Mouse (Mus musculus) adrenal gland, postnatal 25 days (tissue): ENCODE measurements around the gene Rad23b. TPM values are rescaled to one million over a fixed set of nuclear protein-coding genes. Genes with fewer than 3 reads are reported as not detected.
"Not testable (repeated sequence)": the region's sequence is repeated elsewhere in the genome, so short reads cannot be mapped to it uniquely, and the experiment has no call there.

ENCODE experiments used
- DNase-seq: peaks from one replicate; pipeline ENCODE4 v3.0.0; 2021; ENCODE audit warnings: mixed read lengths
- long read RNA-seq: library from polyadenylated mRNA; stranded (forward); transcript quantifications from one replicate; pipeline ENCODE4 v2.0.0, GENCODE M21; 2021
- total RNA-seq: library from RNA; stranded (reverse); gene quantifications from 2 replicates; pipeline ENCODE4 v1.2.3, GENCODE M21; 2021

Gene Rad23b
- 123 and 152 TPM in 2 replicates for total RNA-seq
- long read RNA-seq, transcript Rad23b-201 (10 exons, 3,810 nt): major isoform, 26 of 40 reads
- long read RNA-seq, partial matches to known transcripts: 4 of 40 reads
- long read RNA-seq, other reads (novel, unspliced or antisense): 10 of 40 reads

DNA sequence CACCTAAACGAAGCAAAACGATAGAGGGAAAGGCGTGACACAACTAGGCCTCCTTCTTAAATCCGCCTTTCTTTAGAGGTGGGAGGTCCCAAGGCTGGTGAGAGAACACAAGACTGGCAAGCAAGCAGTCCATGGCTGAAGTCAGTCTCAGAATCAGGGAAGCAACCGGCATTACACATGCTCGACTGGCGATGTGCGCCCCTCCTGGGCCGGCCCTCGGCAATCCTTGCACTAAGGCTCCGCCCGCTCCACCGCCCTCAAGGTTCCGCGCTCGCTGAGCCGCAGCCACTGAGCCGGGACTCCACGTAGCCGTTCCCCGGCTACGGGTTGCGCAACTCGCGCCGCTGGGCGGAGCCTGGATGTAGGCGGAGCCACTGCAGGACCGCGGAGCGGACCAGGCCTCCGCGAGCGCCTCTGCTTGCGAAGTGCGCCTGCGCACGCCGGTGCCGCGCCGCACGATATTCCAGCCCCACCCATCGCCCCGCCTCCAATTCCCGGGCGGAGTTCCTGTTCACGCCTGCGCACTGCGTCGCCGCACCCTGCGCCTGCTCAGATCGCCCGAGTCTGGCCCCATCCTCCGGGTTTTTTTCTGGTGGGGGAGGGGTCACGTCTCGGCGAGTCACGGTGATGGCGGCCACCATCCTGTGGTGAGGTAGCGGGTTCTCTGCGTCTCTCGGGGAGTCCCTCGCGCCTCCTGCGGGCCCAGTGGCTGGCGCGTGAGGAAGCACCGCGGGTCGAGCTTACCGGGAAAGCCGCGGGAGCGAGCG, at the start of gene Rad23b:
Gene Rad23b (plus strand): TSS at position 592 of the 767 bp plus-strand sequence.
- peak; percentile 100 for DNase-seq

DNA sequence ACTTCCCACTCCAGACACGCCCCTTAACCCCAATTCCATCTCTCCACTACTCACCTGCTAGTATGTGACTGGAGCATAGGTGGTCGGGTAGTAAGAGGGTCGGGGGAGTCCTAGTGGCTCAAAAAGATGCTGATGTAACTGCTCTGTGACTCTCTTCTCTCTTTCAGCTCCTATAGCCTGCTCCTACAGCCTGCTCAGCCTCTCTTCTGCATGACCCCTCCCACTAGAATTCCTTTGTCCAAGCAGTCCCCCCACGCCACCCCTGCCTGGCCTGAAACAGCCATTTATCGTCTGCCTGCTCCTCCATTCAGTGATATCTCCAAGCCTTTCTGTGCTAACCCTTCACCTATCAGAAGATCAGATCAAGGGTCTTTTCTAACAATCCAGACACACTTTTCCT, 45.7 kb upstream of the Rad23b start:
- DNase-seq: no peak

DNA sequence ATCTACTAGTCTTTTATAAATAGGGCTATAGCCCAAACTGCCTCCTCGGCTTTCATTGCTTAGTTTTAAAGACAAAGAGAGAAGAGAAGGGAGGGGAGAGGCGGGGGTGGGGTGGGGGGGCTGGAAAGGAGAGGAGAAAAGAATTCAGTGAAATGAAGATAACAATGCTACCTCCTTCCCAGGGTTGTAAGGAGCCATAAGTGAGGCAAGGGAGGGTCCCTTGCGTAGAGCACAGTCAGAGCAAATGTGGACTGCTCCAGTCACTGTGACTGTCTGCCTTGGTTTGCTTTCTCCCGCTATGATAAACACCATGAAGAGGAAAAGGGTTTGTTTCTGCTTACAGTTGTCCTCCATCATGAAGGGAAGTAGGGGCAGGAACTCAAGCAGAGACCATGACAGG, 43.2 kb upstream of the Rad23b start:
- no peak for DNase-seq

DNA sequence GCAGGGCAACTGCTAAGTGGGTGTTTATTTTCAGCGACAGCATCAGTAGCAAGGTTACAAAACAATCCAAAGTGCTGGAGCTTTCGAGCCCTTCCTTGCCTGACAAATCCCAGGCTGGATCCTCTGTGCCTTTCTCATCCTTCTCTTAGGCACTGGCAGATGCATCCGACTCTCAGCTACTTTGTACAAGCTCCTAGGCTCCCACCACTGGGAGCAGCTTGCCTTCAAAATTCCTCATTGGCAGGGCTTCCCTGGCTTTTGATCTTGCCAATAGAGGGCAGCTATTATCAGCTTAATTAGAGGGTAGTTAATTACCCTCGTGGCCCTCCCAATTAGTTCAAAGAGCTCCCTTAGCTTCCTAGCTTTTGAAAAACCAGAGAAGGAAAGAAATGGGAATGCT, 33.1 kb upstream of the Rad23b start:
- DNase-seq: no peak

DNA sequence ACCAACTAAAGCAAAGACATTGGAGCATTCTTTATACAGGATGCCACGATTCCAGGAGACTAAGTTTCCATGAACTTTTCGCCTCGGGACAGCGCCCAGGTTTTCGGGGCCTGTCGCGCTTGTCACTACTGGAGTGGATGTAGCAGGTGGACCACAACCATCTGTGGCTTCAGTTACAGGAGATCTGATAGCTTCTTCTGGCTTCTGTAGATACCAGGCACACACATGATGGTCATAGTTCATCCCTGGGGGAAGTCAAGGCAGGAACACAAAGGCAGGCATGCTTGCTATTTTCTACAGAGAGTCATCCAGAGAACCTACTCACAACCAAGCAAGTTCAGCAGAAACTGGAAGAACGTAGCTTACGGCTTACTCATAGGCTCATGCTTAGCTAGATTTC, 31.5 kb upstream of the Rad23b start:
- DNase-seq: not testable (repeated sequence)

DNA sequence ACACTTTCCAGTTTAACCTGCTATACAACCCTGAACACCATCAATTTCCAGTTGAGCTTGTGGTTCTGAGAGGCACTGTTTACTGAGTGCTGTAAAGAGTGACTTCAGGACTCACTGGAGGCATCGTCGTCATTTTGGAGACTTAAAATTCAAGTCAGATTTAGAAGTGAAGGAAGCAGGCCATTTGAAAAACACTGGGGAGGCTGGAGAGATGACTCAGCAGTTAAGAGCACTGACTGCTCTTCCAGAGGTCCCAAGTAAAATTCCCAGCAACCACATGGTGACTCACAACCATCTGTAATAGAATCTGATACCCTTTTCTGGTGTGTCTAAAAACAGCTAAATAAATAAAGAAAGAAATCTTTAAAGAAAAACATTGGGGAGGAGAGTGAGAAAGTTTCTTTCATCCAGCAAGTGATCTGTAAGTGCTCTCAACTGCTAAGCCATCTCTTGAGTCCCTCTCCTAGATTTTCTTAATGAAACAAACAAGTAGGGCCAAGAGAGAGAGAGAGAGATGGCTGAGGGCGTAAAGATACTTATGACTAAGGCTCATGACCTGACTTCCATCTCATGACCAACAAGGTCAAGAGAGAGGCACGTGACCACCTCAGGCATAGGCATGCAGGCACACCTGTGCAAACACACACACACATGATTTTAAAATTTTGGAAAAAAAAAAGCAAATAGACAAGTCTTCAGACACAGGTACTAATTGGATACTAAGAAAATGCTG, 23.9 kb upstream of the Rad23b start:
- DNase-seq: no peak

DNA sequence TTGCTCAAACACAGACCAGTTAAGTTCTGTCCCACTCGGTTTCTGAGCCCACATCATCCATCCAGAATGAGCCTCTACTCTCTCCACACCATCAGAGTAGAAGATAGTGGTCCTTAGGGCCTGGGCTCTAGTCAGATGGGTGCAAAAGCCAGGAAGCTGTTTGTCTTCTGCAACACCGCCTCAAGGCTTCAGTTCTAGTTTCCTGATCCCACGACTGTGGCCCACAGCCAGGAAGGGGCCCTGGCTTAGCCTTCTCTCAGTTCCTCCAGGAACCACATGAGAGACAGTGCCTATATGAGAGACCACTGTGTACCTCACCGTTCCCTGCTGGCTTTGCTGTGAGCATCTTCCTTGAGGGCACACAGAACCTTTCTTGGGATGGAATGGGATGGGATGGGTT, 22.3 kb upstream of the Rad23b start:
- DNase-seq: no peak

DNA sequence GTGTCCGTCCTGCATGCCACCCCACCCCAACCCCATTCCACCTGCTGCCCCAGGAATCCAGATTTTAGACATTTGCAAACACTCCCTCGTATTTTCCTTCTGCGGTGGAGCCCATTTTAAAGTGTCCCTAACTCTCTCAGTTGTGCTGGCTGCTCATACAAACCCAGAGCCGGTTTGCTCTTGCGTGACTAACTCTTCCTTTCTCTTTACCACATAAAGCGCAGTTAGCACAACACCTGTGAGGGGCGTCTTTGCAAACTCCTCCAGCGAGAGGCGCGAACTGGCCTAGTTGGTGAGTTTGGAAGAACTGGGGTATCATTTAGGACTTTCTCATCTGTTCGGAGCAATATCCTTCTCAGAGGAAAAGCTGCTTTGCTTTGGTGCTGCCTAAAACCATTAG, 21.4 kb upstream of the Rad23b start:
- DNase-seq: no peak

DNA sequence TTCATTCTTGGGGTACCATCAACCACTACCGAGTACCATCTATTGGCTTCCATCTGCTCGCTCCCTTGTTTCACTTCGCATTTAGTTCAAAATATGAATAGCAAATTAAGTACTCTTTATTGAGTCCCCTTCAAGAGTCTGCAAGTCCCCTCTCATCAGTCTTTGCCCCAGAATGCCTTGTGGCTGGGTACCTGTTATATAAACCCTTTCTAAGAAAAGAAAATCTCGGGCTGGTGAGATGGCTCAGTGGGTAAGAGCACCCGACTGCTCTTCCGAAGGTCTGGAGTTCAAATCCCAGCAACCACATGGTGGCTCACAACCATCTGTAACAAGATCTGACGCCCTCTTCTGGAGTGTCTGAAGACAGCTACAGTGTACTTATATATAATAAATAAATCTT, 20.9 kb upstream of the Rad23b start:
- not testable (repeated sequence) for DNase-seq

DNA sequence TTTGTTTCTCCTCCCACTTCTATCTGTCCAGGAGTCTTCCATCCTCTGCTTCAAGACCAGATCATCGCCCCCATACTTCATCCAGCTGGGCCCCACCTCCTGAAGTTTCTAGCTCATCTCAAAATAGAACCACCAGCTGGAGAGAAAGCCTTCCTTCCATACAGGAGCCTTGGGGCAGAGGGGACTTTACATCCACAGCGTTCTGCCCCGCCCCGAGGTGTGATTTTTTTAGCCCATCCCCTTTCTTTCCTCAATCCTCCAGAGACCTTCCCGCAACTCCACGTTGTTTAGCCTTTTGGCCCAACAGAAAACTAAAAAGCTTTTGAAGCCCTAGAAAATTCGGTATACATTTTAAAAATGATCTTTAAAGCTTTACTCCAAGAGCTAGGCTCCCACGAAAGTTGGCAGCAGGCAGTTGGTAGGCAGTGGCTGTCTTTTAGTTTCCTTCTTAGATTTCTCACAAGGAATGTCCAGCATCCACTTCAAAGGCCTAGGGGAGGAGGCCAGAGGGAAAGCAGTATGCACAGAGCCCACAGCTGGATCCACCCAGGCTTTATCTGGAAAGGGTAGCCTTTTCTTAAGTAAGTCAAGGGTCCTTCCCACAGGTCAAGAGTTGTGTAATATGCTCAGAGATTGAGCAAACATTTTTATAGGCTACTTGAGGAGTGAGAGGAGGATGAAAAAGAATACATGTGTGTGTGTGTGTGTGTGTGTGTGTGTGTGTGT, 20.1 kb upstream of the Rad23b start:
- DNase-seq: no peak

DNA sequence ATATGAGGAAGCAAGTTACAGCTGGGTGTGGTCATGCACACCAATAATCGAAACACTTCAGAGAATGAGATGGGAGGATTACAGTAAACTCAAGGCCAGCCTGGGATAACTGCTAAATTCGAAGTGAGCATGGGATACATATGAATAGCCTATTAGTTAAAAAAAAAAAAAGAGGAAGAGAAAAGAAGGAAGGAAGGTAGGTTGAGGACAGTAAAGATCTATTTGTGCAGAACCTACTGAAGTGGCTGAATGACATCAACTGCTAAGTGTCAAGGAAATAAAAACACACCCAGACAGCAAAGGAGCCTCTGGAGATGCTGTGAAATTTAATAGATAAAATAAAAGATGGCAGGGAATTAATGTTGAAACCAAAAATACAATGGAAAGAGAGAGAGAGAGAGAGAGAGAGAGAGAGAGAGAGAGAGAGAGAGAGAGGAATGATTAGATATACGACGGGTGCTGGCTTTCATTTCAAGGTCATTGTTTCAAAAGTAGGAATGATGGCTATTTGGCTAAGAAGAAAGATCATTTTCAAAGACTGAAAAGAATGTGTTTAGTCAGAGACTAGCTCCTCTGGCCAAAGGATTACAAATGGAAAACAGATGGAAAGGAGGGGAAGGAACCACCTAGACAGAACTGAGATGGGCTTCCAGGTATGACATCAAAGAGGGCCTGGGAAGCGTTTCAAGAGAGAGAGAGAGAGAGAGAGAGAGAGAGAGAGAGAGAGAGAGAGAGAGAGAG, 14.6 kb upstream of the Rad23b start:
- no peak for DNase-seq

DNA sequence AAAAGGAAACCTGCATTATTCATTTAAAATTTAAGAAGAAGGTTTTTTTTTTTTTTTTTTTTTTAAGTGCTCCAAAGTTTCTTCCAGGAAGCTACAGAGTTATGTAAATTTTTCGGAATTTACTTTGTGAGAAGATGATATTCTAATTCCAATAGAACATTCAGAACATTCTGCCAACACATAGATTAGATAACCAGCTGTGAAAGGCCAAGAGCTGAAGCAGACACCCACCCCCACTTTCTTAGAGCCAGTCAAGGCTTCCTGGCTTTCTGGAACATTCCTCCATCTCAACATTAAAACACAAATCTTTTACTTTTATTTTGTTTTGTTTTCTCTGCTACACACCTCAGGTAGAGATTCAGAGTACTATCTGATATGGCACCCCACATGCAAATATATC, 10.9 kb upstream of the Rad23b start:
- no peak for DNase-seq

DNA sequence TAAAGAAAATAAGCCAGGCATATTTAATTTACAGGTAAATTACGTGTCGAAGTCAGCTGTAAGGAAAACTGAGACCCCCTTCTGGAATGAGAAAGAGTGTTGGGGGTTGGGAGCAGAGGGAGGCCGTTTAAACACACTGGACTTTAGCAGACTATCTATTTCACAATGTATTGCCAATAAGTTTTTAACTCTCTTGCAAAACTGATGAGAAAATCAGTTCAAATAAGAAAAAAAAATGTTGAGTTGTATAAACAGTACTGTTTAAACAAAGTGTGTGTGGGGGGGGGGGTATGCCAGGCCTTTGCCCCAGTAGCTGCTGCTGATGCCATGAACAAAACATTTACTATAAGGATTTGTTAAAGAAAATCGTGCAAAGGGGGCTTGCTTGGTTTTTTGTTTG, 10.5 kb upstream of the Rad23b start:
- no peak for DNase-seq

DNA sequence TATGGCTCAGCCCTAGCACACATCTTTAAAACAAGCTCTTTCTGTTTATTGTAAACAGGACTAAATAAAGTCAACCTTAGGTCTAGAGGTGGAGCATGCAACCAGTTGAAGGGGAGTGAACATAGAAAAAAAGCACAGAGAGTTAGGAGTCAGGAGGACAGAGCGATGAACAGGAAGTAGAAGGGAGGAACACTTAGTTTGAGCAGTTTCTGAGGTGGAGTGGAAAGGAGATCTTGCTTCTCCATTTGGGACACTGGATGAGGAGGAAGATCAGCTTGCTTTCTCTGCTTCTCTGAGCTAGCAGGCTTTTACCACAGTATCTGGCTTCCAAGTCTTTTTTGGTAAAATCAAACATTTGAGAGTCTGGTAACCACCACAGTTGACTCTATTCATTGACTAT, 8.0 kb upstream of the Rad23b start:
- DNase-seq: no peak

DNA sequence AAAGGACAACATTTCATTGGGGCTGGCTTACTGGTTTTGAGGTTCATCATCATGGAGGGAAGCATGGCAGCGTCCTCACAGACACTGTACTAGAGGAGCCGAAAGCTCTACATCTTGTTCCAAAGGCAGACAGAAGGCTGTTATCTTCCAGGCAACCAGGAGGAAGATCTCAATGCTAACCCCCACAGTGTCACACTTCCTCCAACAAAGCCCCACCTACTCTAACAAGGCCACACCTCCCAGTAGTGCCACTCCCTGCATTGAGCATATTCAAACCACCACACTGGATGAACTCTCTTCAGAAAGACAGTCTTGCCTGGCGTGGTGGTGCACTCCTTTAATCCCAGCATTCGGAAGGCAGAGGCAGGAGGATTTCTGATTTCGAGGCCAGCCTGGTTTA, 7.2 kb upstream of the Rad23b start:
- DNase-seq: no peak

DNA sequence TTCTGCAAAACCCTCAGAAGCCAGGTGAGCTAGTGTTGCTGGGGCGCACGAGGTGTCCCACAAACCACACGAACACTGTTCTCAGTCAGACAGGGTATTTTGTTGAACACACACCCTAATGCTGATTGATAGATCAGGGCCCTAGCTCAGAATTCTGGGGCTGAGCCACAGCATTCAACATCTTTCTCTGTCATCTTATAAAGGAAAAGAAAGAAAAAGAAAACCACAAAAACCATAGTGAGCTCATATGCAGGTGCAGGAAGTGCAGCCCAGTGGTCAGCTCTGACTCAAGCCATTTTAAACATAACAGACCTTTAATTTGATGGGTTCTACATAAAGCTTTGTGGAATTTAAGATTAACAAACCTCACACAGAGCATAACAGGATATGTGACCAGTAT, 6.6 kb upstream of the Rad23b start:
- no peak for DNase-seq

DNA sequence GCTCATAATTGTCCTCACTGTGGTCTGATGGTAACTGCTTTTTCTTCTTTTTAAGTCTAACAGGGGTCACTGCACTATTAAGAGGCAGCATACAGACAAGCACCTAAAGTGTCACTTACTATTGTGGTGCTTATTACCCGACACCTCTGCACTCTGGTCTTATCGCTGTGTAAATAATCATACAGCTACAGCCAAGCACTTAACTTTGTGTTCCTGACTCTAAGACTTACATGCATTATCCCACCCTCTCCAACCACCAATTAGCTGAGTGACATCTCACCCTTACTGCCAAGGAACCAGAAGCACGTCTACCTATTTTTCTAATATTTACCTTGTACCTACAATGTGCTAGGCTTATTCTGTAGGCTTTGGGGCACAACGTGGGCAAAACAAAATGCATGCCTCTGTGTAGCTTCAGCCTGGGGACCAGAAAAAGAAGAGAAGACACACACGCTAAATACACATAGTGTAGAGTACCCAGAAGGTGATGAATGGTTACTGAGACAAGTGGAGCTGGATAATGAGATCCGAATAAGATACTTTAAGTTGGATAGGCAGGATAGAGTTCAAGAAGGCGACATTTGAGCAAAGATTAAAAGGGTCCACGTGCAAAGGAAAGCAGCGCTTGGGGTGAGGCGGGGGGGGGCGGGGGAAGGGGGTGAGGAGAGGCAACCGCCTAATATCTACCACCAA, 938 bp upstream of the Rad23b start:
- no peak for DNase-seq

DNA sequence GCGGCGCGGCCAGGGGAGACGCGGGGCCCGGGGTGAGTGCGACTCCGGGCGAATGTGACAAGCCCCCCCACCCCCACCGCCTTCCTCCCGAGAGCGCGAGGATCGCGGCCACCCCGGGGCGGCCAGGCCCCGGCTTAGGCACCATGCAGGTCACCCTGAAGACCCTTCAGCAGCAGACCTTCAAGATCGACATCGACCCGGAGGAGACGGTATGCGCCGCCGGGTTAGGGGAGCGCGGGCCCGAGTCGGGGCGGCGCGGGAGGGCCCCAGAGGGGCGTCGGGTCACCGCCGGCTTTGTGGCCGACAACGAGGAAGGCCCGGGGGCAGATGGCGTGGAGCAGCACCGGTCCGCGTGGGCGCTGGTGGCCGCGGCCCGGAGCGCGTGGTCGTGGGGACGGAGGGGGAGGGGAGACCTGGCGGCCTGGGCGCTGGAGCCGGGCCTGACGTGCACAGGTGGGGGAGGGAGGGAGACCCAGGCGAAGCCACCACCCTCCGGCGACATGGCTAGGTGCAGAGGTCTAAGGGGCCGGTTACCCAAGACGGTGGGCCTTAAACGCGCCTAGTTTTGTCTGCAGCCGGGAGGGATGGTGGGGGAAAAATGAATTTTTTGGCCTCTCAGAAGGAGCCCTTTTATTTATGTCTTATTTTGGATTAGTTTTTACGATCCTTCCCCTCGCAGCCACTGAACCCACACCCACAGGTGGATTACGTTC, 532 bp downstream of the Rad23b start:
- DNase-seq: peak; percentile 63

DNA sequence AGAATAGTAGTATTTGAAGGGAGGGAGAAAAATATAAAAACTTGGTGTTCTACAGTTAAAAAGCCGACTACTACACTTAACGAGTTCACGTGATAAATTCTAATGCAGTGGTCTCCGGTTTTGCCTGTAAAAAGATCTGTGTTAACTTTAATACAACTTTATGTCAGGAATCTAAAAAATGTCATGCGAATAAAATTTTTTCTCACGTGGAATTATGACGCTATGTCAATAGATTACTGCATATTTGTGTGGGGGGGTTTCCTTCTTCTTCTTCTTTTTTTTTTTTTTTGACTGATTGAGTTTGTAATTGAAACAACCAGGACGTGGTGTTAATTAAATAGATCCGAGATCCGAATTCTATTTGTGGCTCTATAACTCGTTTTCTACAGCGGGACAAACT, 1.2 kb downstream of the Rad23b start:
- no peak for DNase-seq

DNA sequence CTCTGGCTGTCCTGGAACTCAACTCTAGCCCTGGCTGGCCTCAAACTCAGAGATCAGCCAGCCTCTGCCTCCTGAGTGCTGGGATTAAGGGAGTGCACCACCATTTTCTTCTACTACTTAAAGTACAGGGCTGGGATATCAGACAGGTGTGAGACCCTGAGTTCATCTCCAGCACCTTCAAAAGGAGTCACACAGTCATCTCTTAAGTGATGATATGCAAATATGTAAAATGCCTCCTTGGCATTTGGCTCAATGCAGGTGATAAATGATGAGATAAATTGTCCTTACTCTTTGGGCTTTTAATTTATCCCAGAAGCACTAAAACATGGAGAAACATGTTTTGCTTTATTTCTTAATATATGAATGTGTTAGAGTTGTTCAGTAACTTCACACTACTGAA, 2.0 kb downstream of the Rad23b start:
- DNase-seq: no peak

DNA sequence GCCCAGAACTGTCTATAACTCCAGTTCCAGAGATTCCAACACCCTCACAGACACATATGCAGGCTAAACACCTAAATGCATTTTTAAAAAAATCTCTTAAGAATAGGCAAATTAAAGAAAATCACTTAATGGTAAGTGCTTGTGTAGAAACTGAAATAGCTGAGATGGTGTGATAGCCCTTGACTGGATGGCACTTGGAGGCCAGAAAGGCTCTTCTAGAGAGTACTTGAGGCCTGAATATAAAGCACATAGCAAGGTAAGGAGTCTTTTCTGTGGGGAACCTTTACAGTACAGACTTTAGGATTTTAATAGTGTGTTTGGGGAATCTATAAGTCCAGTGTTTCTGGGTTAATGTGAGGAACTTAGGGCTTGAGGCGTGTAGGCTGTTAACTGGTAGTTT, 4.2 kb downstream of the Rad23b start:
- no peak for DNase-seq
